Mouse (Mus musculus) cerebellum, adult 18-20 months (tissue): ENCODE data around the gene Usp15.
A peak's percentile ranks its signal among the peaks of the same experiment; 100 is the strongest.
"Not testable (repeated sequence)": the region's sequence is repeated elsewhere in the genome, so short reads cannot be mapped to it uniquely, and the experiment has no call there.

Experiments used
- DNase-seq, 2 experiments: peaks; one replicate each; pipeline ENCODE4 v3.0.0; 2021

Gene Usp15

DNA sequence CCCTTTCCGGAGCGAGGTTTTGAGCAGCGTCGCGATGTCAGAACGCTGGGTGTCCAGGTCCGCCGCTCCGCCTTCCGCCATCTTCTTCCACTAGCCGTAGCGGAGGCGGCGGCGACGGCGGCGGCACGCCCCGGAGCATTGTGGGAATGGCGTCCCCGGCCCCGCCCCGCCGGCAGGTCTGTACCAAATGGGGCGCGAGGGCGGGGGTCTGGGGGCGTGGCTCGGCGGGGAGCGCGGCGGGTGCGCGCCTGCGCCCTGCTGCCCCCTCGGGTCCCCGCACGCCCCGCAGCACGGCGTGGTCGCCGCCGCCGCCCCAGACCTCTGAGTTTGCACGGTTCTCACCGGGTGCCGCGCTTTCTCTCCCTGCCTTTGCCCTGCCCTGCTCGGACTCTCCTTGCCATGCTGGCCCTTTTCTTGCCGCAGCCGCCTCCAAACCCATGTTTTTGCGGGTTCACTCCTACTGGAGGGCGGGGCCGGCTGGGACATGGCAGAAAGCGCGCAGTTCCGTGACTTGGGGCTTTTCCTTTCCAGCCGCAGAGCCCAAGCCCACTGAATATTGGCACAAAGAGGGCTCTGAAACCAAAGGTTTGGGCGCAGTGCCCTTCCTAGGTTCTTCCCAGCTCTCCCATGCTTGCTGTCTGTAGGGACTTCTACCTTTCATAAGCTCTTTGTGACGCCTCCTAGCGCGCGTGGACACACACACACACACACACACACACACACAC lies at the start of gene Usp15:
Usp15 (minus strand) TSS at position 161 of the 725 bp plus-strand sequence.
- peak; percentile 88 to 98 for DNase-seq

DNA sequence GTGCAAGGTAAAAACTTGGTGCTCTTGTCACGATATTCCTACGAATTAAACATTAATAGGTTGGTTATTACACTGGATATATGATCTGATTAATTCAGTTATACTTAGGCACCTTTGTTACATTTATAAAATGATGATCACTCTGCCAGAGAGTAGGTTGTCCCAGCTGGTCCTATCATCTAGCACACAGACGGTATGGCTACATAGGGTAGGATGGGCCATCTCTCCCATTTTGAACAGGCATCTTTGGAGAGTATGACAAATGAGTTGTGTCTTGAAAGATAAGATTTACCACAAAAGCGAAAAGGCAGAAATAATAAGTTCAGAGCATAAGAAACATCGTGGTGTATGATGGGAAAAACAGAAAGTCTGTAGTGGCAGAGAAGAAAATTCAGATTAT lies 32.6 kb upstream of the Usp15 start:
- DNase-seq, result no peak

DNA sequence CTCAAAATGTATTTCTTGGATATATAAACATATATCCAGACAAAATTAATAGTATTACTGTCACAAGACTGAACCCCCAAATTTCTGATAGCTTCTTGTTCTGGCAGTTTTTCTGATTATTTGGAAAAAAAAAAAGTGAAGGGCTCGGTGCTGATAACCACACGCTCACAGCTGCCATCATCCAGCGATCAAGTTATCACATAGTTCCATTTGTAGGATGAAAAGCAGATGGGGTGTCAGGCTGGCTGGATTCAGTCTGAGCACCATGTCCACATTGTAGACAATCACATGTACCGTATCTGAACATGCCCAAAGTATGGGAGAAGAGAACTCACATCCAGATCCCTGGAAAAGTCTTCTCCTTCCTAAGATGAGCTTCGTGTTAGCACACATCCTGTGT lies 26.0 kb upstream of the Usp15 start:
- no peak for DNase-seq

DNA sequence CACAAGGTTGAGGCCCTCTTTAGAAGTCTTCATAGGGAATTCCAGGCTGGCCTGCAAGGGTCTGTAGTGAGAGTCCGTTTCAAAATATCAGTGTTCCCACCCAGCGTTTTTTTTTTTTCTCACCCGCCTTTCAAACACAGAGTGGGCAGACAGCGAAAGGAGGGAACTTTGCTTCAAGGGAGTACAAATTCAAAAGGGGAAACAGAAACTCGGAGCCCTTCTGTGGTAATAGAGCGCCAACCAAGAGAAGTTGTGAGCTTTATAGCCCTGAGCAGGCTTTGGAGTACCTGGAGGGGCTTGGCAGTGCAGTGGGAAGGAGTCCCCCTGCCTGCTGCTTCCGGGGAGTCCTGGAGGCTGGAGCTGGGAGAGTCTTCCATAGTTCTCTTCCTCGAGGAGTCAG lies 12.7 kb upstream of the Usp15 start:
- no peak for DNase-seq

DNA sequence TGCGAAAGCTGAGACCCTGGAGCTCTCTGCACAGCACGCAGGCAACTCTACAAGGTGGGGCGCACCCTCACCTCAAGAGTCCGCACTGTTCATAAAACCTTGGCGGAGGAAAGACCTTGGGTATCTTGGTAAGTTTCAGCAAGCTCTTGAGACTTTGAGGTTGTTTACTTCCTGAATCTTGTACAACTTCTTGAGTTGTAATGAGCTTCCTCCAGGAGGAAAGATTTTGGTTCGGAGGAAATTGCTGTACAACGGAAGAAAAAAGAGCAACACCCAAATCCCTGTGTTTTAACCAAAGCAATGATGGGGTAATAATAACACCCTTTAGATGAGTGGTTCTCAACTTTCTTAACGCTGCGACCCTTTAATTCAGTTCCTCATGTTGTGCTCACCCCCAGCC lies 11.5 kb upstream of the Usp15 start:
- no peak for DNase-seq

DNA sequence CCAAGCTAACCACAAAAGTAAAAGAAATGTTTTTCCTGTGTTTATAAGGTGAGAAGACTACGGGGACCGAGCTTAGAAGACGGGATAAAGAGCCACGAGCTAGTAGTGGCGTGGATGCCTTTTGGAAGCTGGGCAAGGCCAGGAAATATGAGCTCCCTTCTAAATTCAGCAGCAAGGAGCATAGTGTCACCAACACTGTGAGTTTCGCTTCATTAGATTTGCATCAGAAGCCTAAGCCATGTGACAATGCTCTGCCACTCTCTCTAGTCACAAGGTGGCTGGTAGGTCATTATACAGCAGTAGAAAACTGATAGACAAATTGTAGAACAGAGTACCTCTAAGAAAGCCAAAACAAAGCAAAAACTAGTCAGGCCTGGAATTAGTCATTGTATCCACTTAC lies 9.3 kb upstream of the Usp15 start:
- no peak for DNase-seq

DNA sequence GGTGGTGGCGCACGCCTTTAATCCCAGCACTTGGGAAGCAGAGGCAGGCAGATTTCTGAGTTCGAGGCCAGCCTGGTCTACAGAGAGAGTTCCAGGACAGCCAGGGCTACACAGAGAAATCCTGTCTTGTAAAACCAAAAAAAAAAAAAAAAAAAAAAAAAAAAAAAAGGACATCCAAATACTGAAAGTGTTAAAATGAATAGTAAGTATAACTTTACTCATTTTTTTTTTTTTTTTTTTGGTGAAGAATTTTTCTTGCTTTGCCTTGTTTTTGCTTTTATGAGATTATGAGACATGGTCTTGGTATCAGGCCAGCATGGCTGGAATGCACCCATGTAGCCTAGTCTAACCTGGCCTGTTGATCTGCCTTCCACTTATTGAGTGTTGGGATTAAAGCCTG lies 8.6 kb upstream of the Usp15 start:
- DNase-seq, result not testable (repeated sequence)

DNA sequence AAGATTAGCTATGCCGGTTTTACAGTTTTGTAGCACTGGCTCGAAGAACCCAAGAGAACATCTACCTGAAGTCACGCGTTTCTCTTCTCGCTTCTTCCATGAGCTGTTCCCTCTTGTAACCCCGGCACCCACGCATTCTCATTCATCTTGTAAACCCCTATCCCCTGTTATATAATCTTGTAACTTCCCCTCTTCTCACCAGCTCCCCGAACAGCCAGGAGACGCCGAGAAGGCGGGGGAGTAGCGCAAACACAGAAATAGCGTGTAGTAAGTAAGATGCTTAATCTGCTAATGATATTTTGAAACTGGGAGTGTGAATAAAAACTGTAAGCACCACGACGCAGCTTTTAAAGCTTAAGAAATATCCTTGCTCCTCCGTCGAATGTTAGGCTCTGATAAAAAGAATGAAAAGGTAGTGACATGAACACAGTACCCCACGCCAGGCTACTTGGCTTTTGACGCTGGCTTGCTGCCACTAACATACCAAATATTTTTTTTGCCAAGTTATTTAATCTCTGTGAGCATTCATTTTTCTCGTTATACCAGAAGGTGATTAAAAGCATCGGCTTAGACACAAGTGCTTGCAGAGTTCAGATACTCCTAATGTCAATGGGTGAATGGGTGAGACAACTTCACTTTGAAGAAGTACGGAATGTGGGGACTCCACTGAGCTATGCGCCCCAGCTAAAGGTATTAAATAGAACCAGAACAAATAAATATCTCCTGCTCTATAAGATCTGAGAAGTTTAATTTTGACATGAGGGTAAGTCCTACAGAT lies 5.4 kb upstream of the Usp15 start:
- no peak for DNase-seq

DNA sequence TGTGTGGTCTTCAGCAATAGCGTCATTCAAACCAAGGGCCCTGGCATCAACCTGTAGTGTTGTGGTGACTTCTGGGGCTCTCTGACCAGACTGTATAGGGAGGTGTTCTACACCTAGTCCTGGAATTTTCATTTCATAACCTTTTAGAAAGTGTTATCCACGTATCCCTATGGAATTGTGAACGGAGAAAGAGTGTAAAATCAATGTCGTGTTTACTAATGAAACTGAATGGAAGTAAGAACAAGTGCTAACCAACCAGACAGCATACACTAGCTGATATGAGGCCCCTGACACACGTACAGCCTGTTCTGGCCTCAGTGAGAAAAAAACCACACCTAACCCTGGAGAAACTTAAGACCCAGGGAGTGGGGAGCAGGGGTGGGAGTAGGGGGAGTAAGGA lies 4.6 kb upstream of the Usp15 start:
- DNase-seq, result no peak

DNA sequence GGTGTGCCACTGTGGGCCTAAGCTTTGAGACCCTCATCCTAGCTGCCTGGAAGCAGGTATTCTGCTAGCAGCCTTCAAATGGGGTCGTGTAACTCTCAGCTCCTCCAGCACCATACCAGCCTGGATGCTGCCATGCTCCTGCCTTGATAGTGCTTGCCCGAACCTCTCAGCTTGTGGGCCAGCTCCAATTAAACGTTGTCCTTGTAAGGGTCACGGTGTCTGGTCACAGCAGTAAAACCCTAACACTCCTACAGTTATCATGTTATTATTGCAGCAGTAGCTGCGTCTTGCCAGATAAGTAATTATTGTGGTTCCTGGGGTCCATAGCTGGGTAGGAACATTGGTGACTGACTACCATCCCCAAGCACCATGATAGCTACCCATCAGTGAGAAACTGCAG lies 4.2 kb upstream of the Usp15 start:
- DNase-seq, result no peak

DNA sequence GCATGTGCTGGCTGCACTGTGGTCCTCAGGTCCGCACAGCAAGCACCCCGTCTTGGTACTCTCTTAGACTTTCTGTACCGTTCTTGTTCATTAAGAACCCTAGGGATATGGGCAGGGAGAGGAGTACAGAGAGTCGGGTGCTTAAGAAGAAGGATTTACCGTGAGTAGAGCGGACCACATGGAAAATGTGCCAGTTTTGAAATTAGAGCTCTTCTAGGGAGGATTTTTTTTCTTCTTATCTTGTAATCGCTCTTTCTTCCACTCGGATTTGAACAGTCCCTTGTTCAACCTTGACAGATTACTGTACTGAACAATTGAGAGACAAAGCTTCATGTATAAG lies 3.5 kb upstream of the Usp15 start:
- no peak for DNase-seq

DNA sequence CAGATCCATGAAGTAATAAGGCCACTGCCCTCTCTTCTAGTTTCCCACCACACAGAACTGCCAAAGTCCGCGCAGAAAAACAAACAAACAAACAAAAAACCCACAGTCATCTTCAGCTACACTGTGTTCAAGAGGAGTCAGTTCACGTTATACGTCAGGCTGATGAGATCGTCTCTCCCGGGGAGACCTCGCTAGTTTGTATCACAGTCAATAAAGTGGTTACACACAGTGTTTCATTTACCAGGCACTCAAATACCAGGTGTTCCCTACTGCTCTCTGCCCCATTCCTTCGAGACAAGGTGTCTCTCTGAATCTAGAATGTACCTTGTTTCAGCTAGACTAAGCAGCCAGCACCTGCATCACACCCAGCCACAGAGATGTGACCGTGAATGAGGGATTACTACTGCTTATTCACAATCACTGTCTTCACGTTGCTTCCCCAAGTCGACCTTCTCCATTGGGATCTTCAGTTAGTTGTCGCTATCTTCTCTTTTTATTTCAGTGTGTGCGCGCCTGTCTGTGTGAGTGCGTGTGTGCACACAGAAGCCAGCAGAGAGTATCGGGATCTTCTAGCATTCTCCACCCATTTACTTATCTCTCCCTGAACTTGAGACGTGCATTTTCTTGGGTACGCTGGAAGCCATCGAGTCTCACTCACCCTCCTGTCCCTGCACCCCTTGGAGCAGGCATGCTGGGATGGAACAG lies 3.0 kb upstream of the Usp15 start:
- no peak for DNase-seq

DNA sequence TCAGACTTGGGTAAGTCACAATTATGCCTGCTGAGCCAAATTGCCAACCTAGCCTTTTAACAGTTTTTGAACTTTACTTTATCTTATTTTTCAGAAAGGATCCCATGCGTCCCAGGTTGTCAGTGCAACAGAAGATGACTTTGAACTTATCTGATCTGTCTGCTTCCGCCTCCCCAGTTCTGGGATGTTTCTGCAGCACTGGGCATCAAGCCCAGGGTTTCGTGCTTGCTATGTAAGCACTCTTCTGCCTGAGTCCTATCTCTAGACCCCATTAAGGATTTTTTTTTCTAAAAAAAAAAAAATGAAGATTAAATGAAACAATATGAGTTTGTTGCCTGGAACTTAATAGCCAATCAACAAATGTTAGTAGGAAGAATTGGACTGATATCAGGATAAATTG lies 2.3 kb upstream of the Usp15 start:
- no peak for DNase-seq

DNA sequence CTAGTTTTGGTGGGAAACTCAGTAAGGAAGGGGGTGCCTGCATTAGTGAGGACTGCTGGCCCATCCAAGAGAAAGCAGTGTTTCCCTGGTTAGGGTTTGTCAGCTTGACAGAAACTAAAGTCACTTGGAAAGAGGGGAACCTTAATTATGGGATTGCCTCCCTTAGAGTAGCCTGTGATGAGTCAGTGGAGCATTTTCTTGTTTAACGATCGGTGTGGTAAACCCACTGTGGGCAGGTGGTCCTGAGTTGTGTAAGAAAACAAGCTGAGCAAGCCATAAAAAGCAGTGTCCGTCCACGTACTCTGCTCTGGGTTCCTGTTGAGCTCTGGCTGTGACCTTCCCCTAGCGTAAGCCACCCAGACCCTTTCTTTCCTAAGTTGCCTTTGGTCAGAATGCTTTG lies 1.4 kb upstream of the Usp15 start:
- no peak for DNase-seq

DNA sequence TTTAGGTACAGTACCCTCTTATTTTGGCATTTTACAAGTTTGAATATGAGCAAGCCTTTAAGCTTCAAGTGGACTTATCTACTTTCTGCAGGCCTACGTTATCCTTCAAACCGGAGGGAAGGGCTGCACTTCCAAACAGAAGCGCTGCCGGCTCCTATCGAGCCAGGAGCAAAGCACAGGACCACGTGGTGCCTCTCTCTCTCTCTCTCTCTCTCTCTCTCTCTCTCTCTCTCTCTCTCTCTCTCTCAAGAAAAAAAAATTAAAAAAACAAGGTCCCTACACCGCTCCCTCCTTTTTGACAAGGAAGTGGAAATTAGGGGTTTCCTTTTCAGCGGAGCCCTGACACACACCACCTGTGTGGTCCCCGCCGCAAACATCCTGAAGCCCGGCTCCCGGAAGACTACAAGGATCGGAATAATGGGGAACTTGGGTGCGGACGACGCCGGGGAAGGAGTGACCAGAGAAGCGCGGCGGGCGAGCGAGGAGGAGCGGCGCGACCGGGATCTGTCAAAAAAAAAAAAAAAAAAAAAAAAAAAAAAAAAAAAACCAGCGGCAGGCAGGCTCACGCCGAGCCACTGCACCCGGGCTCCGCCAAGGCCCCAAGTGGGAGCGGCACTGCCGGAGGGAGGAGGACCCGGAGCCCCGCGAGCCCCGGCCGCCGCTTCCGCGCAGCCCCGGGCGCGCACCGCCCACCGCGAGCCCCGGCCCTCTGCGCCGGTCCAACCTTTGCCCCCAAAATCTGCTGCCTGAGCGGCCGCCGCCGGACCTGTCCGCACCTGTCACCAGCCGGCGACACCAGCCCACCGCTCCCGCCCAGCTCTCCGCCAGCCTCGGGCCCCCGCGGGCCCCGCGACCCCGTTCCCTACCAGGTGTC lies 597 bp downstream of the Usp15 start:
- peak in 1 of 2 experiments; percentile 25 for DNase-seq

DNA sequence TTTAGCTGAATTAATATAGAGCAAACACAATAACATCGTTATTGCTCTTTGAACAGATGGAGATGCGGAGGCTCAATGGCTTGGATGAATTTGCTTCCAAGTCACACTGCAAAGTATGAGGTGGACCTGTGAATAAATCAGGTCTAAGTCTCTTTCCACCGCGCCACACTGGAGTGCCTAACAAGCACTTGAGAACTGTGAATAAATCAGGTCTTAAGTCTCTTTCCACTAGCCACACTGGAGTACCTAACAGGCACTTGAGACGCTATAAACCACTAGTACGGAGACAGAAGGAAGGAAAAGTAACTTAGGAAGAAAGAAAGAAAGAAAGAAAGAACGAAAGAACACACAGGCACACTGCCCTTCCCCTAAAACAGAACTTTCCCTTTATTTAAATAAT lies 1.3 kb downstream of the Usp15 start:
- no peak for DNase-seq

DNA sequence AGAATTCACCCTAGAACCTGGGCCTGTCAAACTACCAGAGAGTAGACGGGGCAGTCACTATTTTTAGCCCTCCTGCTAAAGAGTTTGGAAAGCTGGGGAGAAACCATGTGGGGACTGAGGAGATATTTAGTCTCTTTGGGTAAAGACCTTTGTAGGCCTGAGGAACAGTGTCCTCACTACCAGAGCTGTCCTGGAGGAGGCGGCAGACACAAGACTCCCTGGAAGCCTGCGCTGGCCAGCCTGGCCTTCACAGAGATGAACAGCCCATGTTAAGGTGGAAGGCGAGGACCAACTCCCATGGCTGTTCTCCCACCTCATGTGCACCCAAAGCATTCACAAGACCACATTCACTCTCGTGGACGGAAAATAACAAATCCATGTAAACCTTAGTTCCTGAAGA lies 5.8 kb downstream of the Usp15 start:
- no peak for DNase-seq

DNA sequence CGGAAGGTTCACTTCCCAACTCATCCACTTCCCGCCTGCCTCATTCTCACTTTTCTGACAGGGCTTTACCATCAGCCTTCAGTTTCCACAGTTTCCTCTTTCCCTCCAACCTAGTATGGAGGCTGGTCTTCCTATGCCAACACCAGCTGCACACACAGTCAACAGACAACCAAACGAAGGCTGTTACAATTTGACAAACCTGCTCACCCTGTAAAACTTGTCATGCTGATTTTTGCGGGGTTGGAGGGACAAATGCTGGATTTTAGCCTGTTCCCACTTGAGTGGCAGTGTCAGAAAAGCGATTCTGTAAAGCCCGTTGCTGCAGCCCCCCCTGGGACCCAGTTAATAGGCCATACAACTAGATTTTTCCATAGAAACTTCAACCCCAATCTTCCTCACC lies 9.5 kb downstream of the Usp15 start:
- no peak for DNase-seq

DNA sequence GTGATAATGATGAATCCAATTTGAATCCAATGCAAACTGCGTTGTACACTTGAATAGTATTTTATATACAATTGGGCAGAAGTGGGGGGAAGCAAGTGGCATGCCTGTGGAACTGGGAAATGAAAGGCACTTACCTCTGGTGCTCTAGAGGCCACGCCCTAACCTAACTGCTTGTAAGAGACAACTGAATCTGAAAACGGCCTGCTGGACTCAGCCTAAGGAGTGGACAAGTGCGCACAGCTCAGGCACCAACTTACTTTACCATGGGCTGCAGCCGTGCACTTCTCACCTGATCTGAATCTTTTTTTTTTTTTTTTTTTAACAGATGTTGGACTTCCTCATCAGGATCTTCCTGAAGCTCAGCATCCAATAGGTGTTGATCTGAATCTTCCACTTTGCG lies 10.9 kb downstream of the Usp15 start:
- DNase-seq, result no peak

DNA sequence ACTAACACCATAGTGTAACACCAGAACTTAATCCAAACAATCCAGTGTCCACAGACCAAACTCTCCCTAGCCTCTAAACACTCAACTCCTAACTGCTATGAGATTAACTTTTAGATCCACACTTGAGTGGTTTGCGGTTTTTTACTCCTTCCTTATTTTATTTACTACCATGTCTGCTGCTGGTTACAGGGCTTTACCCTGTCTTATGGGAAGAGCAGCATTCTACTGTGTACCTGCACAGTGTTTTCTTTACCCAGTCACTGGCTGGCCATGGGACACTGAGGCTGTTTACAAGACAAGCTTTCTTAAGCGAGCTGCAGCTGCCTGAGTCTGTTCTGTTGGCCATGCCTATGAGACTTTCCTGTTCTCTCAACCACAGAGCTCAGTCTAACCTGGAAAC lies 13.1 kb downstream of the Usp15 start:
- DNase-seq, result no peak

DNA sequence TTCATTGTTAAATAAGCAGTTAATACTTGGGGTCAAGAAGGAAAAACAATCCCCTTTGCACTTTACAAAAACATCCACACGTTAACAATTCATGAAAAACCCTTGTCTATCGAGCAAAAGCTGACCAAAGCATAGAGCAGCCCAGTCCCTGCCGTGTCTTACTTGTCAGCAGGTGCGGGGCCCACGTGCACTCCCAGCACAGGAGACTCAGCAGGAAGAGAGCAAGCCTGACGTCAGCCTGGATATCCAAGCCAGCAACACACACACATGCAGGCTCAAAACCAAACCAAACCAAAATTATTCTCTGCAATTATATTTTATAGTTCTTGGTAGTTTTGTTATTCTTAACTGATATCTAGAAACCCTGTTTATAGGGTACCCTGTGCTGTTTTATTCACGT lies 13.6 kb downstream of the Usp15 start:
- DNase-seq, result peak; percentile 79 to 85

DNA sequence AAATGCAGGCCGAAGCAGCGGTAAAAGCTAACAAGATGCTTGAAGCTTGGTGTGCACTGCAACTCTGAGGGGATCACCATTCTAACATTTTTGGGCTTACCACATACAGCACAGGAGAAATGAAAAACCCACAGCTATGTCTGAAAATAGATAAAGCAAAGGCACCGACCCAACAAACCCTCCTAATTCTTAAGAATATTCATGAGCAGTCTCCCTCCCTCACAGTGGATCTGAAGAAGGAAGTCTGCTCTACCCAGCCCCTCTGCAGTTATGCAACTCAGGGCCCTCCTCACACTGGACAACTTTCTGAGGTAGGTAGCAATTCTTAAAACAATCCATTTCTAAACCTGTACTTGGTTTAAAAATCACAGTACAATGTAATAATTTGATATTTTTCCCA lies 14.4 kb downstream of the Usp15 start:
- no peak for DNase-seq

DNA sequence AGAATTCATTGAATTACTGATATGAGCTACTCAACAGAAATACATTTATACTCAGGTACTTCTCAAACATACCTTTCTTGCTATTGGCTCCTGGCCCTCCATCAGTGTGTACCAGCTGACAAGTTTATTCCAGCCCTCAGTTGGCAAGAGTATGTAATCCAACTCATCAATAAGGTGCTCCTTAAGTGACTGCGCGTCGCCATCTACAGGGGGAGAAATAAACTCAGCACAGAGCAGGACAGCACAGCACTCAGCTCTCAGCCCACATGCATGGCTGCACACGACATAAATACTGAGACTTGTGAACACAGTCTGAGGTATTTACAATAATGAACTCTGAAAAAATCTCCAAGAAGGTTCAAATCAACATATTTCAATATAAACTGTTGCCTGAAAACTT lies 21.0 kb downstream of the Usp15 start:
- no peak for DNase-seq
